Mouse (Mus musculus) effector memory CD4-positive, alpha-beta T cell, adult 7 months (primary cell): ENCODE data around the gene Hpgd. TPM values are rescaled to one million over a fixed set of nuclear protein-coding genes. Genes with fewer than 3 reads are reported as not detected.

Source experiments
- polyA plus RNA-seq: library from polyadenylated mRNA; unstranded; fragments of 100-300 nt; shearing (Covaris generic); gene quantifications from one replicate; pipeline ENCODE4 v1.2.1, GENCODE M21; 2017

Hpgd gene
- not detected for polyA plus RNA-seq

DNA sequence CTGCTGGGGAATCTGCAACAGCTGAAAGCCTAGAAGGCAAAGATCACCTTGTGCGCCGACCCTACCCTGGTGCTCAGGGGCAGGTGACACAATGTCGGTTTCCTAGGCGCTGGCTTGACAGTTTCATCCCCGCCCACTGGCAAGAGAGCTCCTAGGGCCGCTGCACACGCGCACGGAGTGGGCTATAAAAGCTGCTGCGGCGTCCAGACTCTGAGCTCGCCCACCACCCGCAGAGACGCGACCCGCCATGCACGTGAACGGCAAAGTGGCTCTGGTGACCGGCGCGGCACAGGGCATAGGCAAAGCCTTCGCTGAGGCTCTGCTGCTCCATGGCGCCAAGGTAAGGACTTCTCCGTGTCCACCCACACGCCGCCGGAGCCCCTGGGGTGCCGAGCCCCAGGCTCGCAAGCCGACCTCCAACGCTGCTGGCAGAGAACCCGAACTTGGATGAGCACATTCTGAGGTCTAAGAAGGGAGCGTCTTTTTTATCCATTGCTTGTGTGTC lies at the start of gene Hpgd:
TSS of gene Hpgd (plus strand) at position 213 of the 505 bp plus-strand sequence.

